Mouse (Mus musculus): ENCODE data around the gene Mboat2. TPM values are rescaled to one million over a fixed set of nuclear protein-coding genes. Genes with fewer than 3 reads are reported as not detected.

The Mboat2 gene
- not detected for total RNA-seq (2023)

GRCm38 (mm10) chr12:24830766-24831152, at the start of gene Mboat2:
Gene Mboat2 (plus strand): TSS chr12:24830879.

GRCm38 (mm10) chr12:24974446-24975114, 143.9 kb downstream of the Mboat2 start, which contains the start of gene Kidins220:
Gene Kidins220 (plus strand): TSS chr12:24974925.

Other genes with a start within 250 kb of the Mboat2 start
- 10 to 100 TPM; 30.3 to 40.4 TPM for gene Klf11, start 179.6 kb upstream of the Mboat2 start, total RNA-seq (2023)
- not detected for gene Cys1, start 149.1 kb upstream of the Mboat2 start, total RNA-seq (2023)
- 1 to 10 TPM; 5.8 to 9.4 TPM for gene Rrm2, start 122.6 kb upstream of the Mboat2 start, total RNA-seq (2023)
- gene Kidins220, start 144.0 kb downstream of the Mboat2 start, total RNA-seq (2023): 100 to 1,000 TPM; 110 to 111 TPM

All from T-cell, adult 66 days (primary cell).